Mouse (Mus musculus): Measurements from ENCODE around the gene Bricd5.

DNA sequence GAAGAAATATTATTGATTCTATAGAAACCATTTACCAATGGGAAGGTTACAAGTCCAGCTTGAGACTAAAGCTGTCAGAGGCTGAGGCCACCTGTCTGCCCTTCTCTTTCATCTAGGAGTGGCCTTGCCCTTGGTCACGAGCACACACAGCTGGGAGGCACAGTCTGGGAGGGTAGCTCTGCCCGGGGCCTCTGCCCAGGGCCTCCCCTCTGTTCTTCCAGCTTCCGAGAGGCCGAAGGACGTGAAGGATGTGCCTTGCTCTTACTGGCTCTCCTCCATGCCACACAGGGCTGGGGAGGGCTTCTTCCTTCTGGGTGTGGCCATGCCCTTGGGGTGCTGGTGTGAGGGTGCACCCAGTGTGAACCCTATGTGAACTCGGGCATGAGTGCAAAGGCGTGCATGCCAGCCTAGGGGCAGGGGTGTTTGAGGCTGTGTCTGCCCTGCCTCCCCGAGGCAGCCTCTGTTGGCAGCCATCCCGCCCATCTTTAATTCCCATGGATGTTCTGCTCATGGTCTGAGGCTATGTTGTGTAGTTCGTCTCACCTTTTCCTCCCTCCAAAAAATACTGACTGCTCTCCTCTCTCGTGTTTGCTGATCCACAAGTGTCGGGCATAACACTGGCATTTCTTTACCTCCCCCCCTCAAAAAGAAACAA lies 34.2 kb downstream of the Bricd5 start:
- TF ChIP-seq CTCF (IDR thresholded peaks at IDR 0.05; ENCODE audit: low read depth): no peak
- no peak for TF ChIP-seq EP300 (IDR thresholded peaks at IDR 0.05; ENCODE audit: low read depth)
